Mouse (Mus musculus): ENCODE measurements around the gene Gata5.

Gene Gata5

GRCm38 (mm10) chr2:180322674-180323355, 11.7 kb downstream of the Gata5 start:
- TF ChIP-seq NANOG (IDR thresholded peaks at IDR 0.05; ENCODE audit: borderline replicate concordance, low read length) (no peak), CTCF (conservative IDR thresholded peaks at IDR 0.05; ENCODE audit: low read length) (no peak), POU5F1 (IDR thresholded peaks at IDR 0.05; ENCODE audit: borderline replicate concordance, low read length) (no peak)
- H3K27me3 ChIP-seq (ENCODE audit: insufficient read depth, low read length): peaks cover 22% of the 10 kb centered on the region
- peaks cover 16% of the 10 kb centered on the region for H3K4me1 ChIP-seq (replicated peaks; ENCODE audit: low read depth, low read length)
- H3K4me3 ChIP-seq (replicated peaks; ENCODE audit: low read length): 0 out of 2 replicates have a peak overlapping the region, but pooled peaks have one; percentile 20
- H3K9me3 ChIP-seq (ENCODE audit: low read length): no peaks in the 10 kb centered on the region
- no peaks in the 10 kb centered on the region for H3K36me3 ChIP-seq (ENCODE audit: insufficient read depth, low read length)

GRCm38 (mm10) chr2:180320216-180320615, 14.3 kb downstream of the Gata5 start:
- H3K9me3 ChIP-seq (ENCODE audit: low read length): peaks cover 13% of the 10 kb centered on the region
- no peak overlapping the region for H3K4me3 ChIP-seq (replicated peaks; ENCODE audit: low read length)
- peaks cover 16% of the 10 kb centered on the region for H3K4me1 ChIP-seq (replicated peaks; ENCODE audit: low read depth, low read length)
- H3K36me3 ChIP-seq (ENCODE audit: insufficient read depth, low read length): no peaks in the 10 kb centered on the region
- peaks cover 23% of the 10 kb centered on the region for H3K27me3 ChIP-seq (ENCODE audit: insufficient read depth, low read length)
- TF ChIP-seq CTCF (conservative IDR thresholded peaks at IDR 0.05; ENCODE audit: low read length): no peak
- no peak for TF ChIP-seq POU5F1 (IDR thresholded peaks at IDR 0.05; ENCODE audit: borderline replicate concordance, low read length)
- TF ChIP-seq NANOG (IDR thresholded peaks at IDR 0.05; ENCODE audit: borderline replicate concordance, low read length): no peak

- Histone ChIP-seq H3K27me3 (ENCODE audit: insufficient read depth, low read length) (peaks cover 30% of the 10 kb centered on the region), H3K36me3 (ENCODE audit: insufficient read depth, low read length) (no peaks in the 10 kb centered on the region), H3K4me1 (replicated peaks; ENCODE audit: low read depth, low read length) (peaks cover 11% of the 10 kb centered on the region), H3K9me3 (ENCODE audit: low read length) (peaks cover 13% of the 10 kb centered on the region), H3K4me3 (replicated peaks; ENCODE audit: low read length) (no peak overlapping the region)
- TF ChIP-seq CTCF (conservative IDR thresholded peaks at IDR 0.05; ENCODE audit: low read length) (no peak), POU5F1 (IDR thresholded peaks at IDR 0.05; ENCODE audit: borderline replicate concordance, low read length) (no peak), NANOG (IDR thresholded peaks at IDR 0.05; ENCODE audit: borderline replicate concordance, low read length) (no peak)
Measured at GRCm38 (mm10) chr2:180317591-180317990, 16.9 kb downstream of the Gata5 start.

GRCm38 (mm10) chr2:180314292-180314691, 20.2 kb downstream of the Gata5 start:
- TF ChIP-seq NANOG (IDR thresholded peaks at IDR 0.05; ENCODE audit: borderline replicate concordance, low read length) (no peak), POU5F1 (IDR thresholded peaks at IDR 0.05; ENCODE audit: borderline replicate concordance, low read length) (no peak), CTCF (conservative IDR thresholded peaks at IDR 0.05; ENCODE audit: low read length) (no peak)
- Histone ChIP-seq H3K4me3 (replicated peaks; ENCODE audit: low read length) (no peak overlapping the region), H3K4me1 (replicated peaks; ENCODE audit: low read depth, low read length) (no peaks in the 10 kb centered on the region), H3K9me3 (ENCODE audit: low read length) (peaks cover 13% of the 10 kb centered on the region), H3K36me3 (ENCODE audit: insufficient read depth, low read length) (no peaks in the 10 kb centered on the region), H3K27me3 (ENCODE audit: insufficient read depth, low read length) (peaks cover 36% of the 10 kb centered on the region)

- TF ChIP-seq POU5F1 (IDR thresholded peaks at IDR 0.05; ENCODE audit: borderline replicate concordance, low read length): no peak
- TF ChIP-seq CTCF (conservative IDR thresholded peaks at IDR 0.05; ENCODE audit: low read length): no peak
- no peak for TF ChIP-seq NANOG (IDR thresholded peaks at IDR 0.05; ENCODE audit: borderline replicate concordance, low read length)
- Histone ChIP-seq H3K27me3 (ENCODE audit: insufficient read depth, low read length) (peaks cover 14% of the 10 kb centered on the region), H3K9me3 (ENCODE audit: low read length) (peaks cover 5% of the 10 kb centered on the region), H3K4me1 (replicated peaks; ENCODE audit: low read depth, low read length) (no peaks in the 10 kb centered on the region), H3K4me3 (replicated peaks; ENCODE audit: low read length) (no peak overlapping the region), H3K36me3 (ENCODE audit: insufficient read depth, low read length) (no peaks in the 10 kb centered on the region)
Measured at GRCm38 (mm10) chr2:180311147-180311546, 23.4 kb downstream of the Gata5 start.

GRCm38 (mm10) chr2:180307680-180308079, 26.8 kb downstream of the Gata5 start:
- peaks cover 6% of the 10 kb centered on the region for H3K27me3 ChIP-seq (ENCODE audit: insufficient read depth, low read length)
- H3K36me3 ChIP-seq (ENCODE audit: insufficient read depth, low read length): no peaks in the 10 kb centered on the region
- no peak overlapping the region for H3K4me3 ChIP-seq (replicated peaks; ENCODE audit: low read length)
- TF ChIP-seq POU5F1 (IDR thresholded peaks at IDR 0.05; ENCODE audit: borderline replicate concordance, low read length) (no peak), CTCF (conservative IDR thresholded peaks at IDR 0.05; ENCODE audit: low read length) (no peak), NANOG (IDR thresholded peaks at IDR 0.05; ENCODE audit: borderline replicate concordance, low read length) (no peak)
- no peaks in the 10 kb centered on the region for H3K9me3 ChIP-seq (ENCODE audit: low read length)
- 0 out of 2 replicates have a peak, but pooled peaks cover 6% of the 10 kb centered on the region for H3K4me1 ChIP-seq (replicated peaks; ENCODE audit: low read depth, low read length)

- Histone ChIP-seq H3K36me3 (ENCODE audit: insufficient read depth, low read length) (no peaks in the 10 kb centered on the region), H3K4me3 (replicated peaks; ENCODE audit: low read length) (no peak overlapping the region), H3K4me1 (replicated peaks; ENCODE audit: low read depth, low read length) (0 out of 2 replicates have a peak, but pooled peaks cover 6% of the 10 kb centered on the region), H3K27me3 (ENCODE audit: insufficient read depth, low read length) (peaks cover 6% of the 10 kb centered on the region), H3K9me3 (ENCODE audit: low read length) (no peaks in the 10 kb centered on the region)
- TF ChIP-seq POU5F1 (IDR thresholded peaks at IDR 0.05; ENCODE audit: borderline replicate concordance, low read length) (no peak), CTCF (conservative IDR thresholded peaks at IDR 0.05; ENCODE audit: low read length) (no peak), NANOG (IDR thresholded peaks at IDR 0.05; ENCODE audit: borderline replicate concordance, low read length) (no peak)
Measured at GRCm38 (mm10) chr2:180306423-180307168, 27.9 kb downstream of the Gata5 start.

- TF ChIP-seq NANOG (IDR thresholded peaks at IDR 0.05; ENCODE audit: borderline replicate concordance, low read length) (no peak), CTCF (conservative IDR thresholded peaks at IDR 0.05; ENCODE audit: low read length) (no peak), POU5F1 (IDR thresholded peaks at IDR 0.05; ENCODE audit: borderline replicate concordance, low read length) (no peak)
- peaks cover 5% of the 10 kb centered on the region for H3K27me3 ChIP-seq (ENCODE audit: insufficient read depth, low read length)
- no peak overlapping the region for H3K4me3 ChIP-seq (replicated peaks; ENCODE audit: low read length)
- no peaks in the 10 kb centered on the region for H3K36me3 ChIP-seq (ENCODE audit: insufficient read depth, low read length)
- no peaks in the 10 kb centered on the region for H3K9me3 ChIP-seq (ENCODE audit: low read length)
- 0 out of 2 replicates have a peak, but pooled peaks cover 6% of the 10 kb centered on the region for H3K4me1 ChIP-seq (replicated peaks; ENCODE audit: low read depth, low read length)
Measured at GRCm38 (mm10) chr2:180306009-180306408, 28.5 kb downstream of the Gata5 start.

Measured in E14TG2a.4 (cell line).